Mouse (Mus musculus): ENCODE measurements around the gene Prr12.
A peak's percentile ranks its signal among the peaks of the same experiment; 100 is the strongest.

The Prr12 gene

DNA sequence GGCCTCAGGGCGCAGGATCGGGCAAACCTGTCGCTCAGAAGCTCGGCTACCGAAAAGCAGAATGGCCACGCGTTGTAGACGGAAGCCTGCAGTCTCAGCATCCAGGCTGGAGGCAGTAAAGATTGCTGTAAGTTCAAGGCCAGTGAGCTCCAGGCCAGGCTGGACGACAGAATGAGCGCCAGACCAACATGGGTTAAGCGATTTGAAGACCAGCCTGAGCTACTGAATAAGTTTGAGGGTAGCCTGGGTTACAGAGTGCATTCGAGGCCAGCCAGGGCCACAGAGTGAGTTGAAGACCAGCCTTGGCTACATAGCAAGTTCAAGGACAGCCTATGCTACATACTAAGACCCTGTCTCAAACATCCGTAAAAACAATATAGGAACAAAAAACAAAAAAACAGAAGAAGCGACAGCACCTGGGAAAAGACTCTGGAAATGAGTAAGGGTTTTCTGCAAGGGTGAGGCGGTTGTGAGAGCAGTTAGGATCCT is 54.7 kb downstream of the Prr12 start:
- no peak for DNase-seq (ENCODE audit: low spot score in 2 of 2)

DNA sequence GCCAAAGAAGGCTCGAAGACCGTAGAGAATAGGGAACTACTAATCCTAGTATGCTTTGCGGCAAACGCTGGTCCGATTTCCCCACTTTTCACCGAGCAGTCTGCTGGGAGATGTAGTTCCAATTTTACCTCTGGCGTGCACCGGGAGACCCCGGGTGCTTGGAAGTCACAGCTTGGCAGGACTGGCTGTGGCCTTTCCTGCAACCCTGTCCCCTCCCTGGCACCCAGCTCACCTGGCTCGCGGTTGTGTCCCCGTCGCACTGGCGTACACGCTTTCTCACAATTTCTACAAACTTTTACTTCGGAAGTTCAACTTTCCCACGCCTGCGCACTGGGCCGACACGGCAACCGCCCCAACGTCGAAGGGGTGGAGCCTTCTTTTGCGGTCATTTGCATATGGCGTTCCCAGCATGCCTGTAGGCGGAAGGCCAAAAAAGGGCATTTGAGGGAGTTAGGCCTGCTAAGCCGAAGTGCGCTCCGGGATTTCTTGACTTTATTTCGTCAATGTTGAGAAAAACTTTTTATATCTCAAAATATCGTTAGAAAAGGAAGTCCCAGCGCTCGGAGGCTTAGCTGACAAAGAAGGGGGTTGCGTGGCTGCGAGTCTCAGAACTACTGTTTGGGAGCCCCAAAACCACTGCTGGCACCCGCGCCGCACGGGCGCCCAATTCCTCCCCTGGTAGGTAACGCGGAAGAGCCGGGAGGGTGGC is 55.3 kb downstream of the Prr12 start, which contains the start of gene Irf3:
TSS of gene Irf3 (plus strand) at position 418 of the 709 bp plus-strand sequence.
- peak; percentile 96 to 97 for DNase-seq (ENCODE audit: low spot score in 2 of 2)

DNA sequence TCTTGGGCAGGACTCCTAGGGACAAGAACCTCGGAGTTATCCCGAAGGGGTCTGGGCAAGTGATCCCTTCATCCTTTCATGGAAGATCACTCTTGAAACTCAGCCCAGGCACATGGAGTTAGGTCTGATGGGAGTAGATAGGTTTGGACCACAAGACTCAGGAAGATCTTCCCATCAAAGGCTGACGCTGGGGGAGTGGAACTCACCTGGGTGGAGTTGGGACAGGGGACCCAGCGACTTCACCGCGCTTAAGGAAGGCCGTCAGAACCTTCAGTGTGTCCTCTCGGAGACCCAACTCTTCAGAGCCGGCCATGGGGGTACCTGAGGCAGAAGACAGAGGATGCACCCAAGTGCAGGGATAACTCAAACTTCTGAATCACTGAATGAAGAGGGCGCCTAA is 56.0 kb downstream of the Prr12 start:
- no peak for DNase-seq (ENCODE audit: low spot score in 2 of 2)

DNA sequence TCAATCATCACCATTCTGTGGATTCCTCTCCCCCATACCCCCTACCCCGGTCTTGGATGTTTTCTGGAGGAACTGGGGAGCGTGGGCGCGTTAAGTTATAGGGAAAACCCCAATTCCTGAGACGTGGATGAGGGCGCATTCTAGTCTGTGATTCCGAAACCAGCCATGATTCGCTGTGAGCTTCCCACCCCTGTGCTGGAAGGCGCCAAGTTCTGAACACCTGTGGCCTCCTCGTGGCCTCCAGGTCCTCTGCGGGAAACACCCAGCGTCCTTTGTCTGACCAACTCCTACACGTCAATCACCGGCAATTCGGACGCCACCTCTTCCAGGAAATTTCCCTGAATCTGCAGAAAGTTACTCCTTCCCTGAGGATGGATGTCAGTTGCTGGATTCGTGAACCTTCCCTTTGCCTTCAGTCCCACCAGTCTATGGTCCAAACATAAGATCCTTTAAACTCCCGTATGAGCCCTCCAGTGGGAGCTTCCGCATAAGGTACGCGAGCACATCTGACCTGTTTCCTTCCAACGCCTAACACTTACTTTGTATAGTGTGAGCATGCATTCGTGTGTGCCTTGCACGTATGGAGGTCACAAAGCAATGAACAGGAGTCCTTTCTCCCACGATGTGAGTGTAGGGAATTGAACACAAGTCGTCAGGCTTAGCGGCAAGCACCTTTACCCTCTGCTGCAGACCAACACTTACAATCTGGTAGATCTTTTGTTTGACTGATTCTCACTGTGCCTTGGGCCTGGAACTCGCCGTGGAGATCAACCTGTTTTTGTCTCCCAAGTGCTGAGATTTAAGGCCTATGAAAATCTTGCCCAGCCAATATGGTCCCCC is 65.6 kb downstream of the Prr12 start:
- no peak for DNase-seq (ENCODE audit: low spot score in 2 of 2)

DNA sequence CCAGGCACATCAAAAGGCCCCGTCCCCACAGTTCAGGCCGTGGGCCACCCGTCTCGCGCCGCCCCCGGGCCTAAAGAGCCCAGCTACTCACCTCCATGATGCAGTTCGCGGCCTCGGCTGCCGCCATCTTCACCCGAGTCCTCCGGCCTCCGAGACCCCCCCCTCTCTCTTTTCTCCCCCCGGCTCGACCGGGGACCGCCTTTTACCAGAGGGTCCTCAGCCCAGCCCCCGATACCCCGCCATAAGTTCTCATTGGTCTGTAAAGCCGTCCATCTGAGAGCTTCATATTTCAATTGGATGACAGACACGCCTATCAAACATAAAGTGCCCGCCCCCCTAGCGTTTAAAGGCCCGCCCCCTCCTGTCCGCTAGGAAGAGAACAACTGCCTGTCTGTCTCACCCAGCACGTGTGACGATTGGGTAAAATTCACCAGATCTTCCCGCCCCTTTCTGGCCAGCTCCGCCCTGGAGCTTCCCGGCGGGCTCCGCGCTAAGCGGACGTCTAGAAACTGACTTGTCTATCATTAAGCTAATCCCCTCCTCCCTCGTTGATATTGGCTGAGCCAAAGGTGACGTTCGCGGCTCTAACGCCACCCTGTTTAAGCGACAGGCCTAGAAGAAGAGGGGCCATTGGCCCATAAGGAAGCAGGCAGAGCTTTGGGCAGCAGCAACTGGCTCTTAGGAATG is 66.3 kb downstream of the Prr12 start, which contains the start of gene Prmt1:
TSS of gene Prmt1 (minus strand) at position 377 of the 687 bp plus-strand sequence.
- DNase-seq (ENCODE audit: low spot score in 2 of 2), result peak; percentile 98 to 99

DNA sequence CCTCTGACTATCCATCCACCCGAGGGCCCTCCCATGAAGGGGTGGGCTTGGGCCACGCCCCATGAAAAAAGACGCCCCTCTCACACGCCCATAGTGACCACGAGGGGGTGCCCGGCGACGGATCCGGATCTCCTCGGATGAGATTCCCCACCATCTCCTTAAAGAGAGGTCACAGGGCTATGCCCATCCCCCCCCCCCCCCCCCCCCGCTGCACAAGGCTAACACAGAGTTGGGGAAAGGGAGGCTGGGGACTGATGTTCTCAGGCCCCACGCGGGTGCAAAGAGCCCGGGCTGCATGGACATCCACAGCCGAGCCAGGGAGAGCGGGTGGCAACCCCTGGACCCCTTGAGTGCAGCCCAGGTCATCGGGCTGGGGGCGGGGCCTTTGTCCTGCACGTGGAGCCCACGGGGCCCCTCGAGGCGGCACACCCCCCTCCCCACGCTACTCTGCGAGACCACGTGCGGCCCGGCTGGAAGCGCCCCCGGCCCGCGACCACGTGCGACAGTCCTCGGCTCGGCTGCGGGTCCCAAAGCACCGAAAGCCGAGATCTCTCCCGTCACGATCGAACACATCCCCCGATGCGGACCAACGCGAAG is 67.0 kb downstream of the Prr12 start:
- peak; percentile 44 to 46 for DNase-seq (ENCODE audit: low spot score in 2 of 2)

DNA sequence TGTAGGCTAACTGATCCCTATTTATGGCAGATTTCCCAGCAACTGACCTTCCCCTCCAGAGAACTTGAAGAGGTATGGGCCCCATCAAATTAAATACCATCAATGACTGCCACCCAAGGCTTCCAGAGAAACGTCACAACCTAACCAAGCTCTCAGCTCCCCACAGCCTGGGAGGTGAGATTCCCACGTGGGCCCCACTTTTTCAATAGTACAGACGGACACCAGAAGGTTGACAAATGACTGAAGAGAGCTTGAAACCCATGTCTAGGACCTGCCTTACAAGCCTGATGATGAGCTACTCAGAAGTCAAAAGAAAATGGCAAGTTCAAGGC is 67.9 kb downstream of the Prr12 start:
- DNase-seq (ENCODE audit: low spot score in 2 of 2), result no peak

DNA sequence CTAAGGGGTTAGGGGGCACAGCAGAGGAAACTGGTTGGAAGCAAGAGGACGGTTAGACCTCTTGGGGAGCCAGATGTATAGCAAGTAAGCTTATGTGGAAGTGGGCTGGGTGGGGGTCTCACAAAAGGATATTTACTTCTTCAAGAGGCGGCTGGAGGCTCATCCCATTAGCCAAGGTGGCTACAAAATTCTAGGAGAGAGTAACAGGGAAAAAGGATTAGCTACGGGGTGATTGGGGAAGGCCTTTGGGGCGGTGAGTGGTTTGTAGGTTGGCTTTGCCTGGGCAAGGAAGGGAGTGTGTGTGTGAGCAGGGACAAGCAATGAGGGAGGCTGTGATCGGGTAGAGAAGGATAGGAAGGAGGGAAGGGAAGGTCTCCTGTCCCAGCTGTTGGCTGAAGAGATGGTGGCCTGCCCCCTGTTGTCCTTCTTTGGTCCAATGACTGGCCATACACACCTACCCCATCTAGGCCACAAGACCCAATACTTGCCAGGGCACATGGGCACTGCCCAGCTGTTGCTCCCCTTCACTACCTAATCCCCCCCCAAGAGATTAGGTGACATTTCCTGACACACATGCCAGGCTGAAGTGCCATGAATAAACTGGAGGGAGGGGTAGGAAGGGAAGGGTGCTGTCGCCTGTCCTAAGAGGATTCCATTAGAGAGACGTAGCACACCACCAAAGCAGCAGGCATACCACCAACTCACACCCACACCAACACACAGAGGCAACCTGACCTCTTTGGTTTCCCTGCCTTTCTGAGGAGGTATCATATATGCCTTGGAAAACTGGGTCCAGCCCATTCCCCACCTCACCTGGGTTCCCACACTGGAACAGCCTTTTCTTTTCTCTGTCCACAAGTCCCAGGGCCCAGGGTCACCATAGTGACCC is 68.5 kb downstream of the Prr12 start:
- no peak for DNase-seq (ENCODE audit: low spot score in 2 of 2)

DNA sequence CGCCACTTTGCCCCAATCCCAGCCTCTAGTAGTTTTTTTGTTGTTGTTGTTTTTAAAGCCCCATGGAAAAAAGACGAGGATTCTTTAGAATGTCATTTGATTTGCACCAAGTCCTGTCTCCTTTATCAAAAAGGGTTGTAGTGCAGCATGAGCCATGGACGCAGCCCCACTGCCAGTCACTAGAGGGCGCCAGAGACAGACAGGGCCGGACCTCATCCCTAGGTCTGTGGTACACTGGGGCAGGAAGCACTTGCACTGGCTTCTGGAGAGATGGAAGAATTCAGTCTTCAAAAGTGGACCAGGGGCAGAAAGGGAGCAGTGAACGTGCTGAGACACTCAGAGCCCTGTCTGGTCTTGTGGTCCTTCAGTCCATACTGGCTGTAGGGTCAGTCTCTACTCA is 69.6 kb downstream of the Prr12 start:
- DNase-seq (ENCODE audit: low spot score in 2 of 2), result peak; percentile 83 to 89

DNA sequence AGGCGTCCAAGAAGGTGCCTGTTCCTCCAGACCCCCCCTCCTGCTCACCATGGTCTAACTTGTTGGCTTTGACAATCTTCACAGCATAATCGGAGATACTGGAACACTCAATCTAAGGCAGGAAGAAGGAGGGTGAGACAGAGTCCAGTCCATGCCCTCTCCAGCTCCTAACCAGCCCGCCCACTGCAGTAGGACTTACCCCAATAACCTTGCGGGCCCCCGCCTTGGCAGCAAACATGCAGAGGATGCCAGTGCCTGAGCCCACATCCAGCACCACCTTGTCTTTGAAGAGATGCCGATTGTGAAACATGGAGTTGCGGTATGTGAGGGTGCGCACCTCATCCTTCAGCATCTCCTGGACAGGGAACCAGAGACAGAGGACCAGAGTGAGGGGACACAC is 71.1 kb downstream of the Prr12 start:
- DNase-seq (ENCODE audit: low spot score in 2 of 2), result no peak

DNA sequence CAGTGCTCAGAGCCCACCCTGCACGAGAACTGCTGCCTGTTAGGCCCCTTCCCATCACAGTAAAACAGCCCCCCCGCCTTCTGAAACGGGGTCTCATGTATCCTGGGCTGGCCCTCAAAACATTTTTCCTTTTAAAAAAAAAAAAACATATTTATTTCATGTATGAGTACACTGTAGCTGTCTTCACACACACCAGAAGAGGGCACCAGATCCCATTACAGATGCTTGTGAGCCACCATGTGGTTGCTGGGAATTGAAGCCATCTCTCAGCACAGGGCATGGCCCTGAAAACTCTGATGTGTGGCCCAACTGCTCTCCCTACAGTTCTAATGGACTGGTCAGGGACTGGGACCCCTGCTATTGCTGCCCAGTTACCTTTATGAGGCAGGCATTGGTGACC is 74.4 kb downstream of the Prr12 start:
- no peak for DNase-seq (ENCODE audit: low spot score in 2 of 2)

All from frontal cortex, postnatal 36 days (tissue).